Mouse (Mus musculus): Measurements from ENCODE around the gene Skiv2l. TPM values are rescaled to one million over a fixed set of nuclear protein-coding genes. Genes with fewer than 3 reads are reported as not detected.
"Not testable (repeated sequence)": the region's sequence is repeated elsewhere in the genome, so short reads cannot be mapped to it uniquely, and the experiment has no call there.

Gene Skiv2l
- polyA plus RNA-seq, 1 experiment from 2014 or later = 39.2 TPM

DNA sequence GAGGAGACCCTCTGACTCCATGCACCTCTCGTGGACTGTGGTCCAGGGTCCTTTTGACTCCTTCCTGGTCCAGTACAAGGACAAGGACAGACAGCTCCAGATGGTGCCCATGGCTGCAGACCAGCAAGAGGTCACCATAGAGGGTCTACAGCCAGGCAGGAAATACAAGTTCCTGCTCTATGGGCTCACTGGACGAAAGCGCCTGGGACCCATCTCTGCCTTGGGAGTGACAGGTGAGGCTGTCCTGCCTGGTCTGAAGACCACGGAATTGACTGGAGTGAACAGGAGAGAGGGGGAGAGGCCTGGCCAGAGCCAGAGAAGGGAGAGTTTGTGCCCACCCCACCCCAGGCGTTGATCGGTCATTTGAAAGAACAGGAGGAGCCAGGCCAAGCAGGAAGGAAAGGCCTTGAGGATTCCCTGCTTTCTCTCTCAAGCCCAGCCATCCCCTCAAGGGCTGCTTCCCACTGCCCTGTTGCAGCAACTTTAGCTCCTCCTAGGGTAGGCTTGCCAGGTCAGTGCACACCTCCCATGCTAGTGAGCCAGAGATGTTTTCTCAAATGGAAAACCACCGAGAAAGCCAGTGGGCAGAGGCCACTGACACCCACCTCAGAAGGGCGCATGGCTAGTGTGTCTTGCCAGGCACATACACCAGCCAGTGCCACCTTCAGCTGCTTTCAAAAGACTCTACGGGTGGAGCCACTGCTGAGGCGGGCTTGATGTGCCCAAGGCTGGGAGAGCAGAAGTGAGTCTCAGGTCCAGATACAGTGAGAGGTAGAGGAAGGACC lies 52.6 kb downstream of the Skiv2l start:
- H3K27me3 ChIP-seq (replicated peaks; ENCODE audit: control insufficient read depth, insufficient read depth, low read length); ATAC-seq; H3K9me3 ChIP-seq (ENCODE audit: control insufficient read depth, low read length); H3K36me3 ChIP-seq (ENCODE audit: control insufficient read depth, insufficient read depth, low read length); H3K9ac ChIP-seq (ENCODE audit: low read depth, low read length); H3K4me1 ChIP-seq (ENCODE audit: control insufficient read depth, insufficient read depth, low read length); H3K4me2 ChIP-seq (ENCODE audit: low read depth, low read length); H3K27ac ChIP-seq (ENCODE audit: low read length); H3K4me3 ChIP-seq (ENCODE audit: low read length): not testable (repeated sequence)
- WGBS = 84% methylated on average over 10 of the region's 10 CpGs

DNA sequence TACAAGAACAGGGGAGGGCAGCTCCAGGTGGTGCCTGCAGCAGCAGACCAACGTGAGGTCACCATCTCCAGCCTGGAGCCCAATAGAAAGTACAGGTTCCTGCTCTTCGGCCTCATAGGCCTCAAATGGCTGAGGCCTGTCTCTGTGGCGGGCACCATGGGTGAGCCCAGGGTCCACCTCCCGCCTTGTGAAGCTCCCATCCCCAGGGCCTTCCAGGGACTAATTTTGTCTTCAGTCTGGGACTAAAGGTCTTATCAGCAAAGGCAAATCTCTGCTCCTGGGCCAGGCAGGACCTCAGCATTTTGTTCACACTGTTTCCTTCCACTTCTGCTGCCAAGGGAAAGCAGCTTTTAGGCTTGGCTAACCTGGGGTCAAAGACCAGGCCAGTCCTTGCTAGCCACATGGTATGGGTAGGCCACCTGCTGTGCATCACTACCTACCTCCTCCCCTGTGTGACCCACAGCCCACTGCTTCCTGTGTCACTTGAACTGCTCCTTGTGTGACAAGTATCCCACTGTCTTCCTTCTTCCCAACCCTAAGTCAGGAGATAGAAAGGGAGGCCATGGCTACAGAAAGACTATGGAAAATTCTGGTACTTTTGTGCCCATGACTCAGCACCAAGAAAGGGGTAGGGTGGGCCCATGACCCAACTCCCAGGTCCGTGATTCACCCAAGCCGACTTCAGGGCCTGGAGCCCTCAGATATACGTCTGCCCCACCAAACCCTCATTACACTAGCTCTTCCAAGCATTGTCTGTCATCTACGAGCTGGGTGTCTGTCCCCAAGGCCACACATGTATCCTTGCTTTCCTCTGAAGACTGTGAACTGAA lies 53.5 kb downstream of the Skiv2l start:
- no peak for ATAC-seq
- Histone ChIP-seq H3K9me3 (ENCODE audit: control insufficient read depth, low read length) (no peaks in the 10 kb centered on the region), H3K4me1 (ENCODE audit: control insufficient read depth, insufficient read depth, low read length) (no peaks in the 10 kb centered on the region), H3K27me3 (replicated peaks; ENCODE audit: control insufficient read depth, insufficient read depth, low read length) (no peaks in the 10 kb centered on the region), H3K9ac (ENCODE audit: low read depth, low read length) (no peak overlapping the region), H3K36me3 (ENCODE audit: control insufficient read depth, insufficient read depth, low read length) (no peaks in the 10 kb centered on the region), H3K4me2 (ENCODE audit: low read depth, low read length) (no peak overlapping the region), H3K27ac (ENCODE audit: low read length) (no peak overlapping the region), H3K4me3 (ENCODE audit: low read length) (no peak overlapping the region)
- 80% methylated on average over 8 of the region's 8 CpGs for WGBS

DNA sequence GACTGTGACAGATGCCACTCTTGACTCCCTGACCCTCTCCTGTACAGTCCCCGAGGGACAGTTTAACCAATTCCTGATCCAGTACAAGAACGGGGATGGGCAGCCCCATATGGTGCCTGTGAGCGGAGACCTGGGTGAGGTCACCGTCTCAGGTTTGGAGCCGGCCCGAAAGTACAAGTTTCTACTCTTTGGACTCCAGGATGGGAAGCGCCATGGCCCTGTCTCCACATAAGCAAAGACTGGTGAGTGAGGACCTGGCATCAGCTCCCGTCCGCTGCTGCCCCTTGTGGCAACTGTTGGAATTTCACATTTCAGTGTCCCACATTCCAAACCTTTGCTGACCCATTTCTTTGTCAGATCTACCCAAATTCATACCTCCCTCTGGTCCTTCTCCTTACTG lies 54.4 kb downstream of the Skiv2l start:
- ATAC-seq = no peak
- no peak overlapping the region for H3K9ac ChIP-seq (ENCODE audit: low read depth, low read length)
- WGBS = 65% methylated on average over 9 of the region's 9 CpGs
- H3K27ac ChIP-seq (ENCODE audit: low read length) = no peak overlapping the region
- no peaks in the 10 kb centered on the region for H3K9me3 ChIP-seq (ENCODE audit: control insufficient read depth, low read length)
- H3K4me1 ChIP-seq (ENCODE audit: control insufficient read depth, insufficient read depth, low read length) = no peaks in the 10 kb centered on the region
- no peaks in the 10 kb centered on the region for H3K36me3 ChIP-seq (ENCODE audit: control insufficient read depth, insufficient read depth, low read length)
- no peak overlapping the region for H3K4me3 ChIP-seq (ENCODE audit: low read length)
- no peaks in the 10 kb centered on the region for H3K27me3 ChIP-seq (replicated peaks; ENCODE audit: control insufficient read depth, insufficient read depth, low read length)
- no peak overlapping the region for H3K4me2 ChIP-seq (ENCODE audit: low read depth, low read length)

DNA sequence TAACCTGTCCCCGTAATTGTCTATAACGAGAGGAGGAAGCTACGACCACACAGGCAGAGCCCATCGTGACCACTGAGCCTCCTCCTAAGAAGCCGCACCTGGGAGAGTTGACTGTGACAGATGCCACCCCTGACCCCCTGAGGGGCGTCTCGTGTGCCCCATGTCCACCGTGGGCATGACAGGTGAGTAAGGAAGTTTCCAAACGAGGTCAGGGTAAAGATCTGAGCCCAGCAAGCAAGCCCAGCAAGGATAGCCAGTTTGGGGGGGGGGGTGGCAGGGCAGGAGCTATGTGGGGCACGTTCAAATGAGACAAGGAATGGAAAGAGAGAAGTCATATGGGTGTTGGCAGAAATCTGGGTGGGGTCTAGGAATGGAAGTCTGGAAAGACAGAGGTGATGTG lies 55.0 kb downstream of the Skiv2l start:
- no peak overlapping the region for H3K4me2 ChIP-seq (ENCODE audit: low read depth, low read length)
- 89% methylated on average over 10 of the region's 10 CpGs for WGBS
- H3K9me3 ChIP-seq (ENCODE audit: control insufficient read depth, low read length) = no peaks in the 10 kb centered on the region
- no peak overlapping the region for H3K27ac ChIP-seq (ENCODE audit: low read length)
- H3K36me3 ChIP-seq (ENCODE audit: control insufficient read depth, insufficient read depth, low read length) = no peaks in the 10 kb centered on the region
- no peak for ATAC-seq
- H3K27me3 ChIP-seq (replicated peaks; ENCODE audit: control insufficient read depth, insufficient read depth, low read length) = no peaks in the 10 kb centered on the region
- no peaks in the 10 kb centered on the region for H3K4me1 ChIP-seq (ENCODE audit: control insufficient read depth, insufficient read depth, low read length)
- H3K9ac ChIP-seq (ENCODE audit: low read depth, low read length) = no peak overlapping the region
- no peak overlapping the region for H3K4me3 ChIP-seq (ENCODE audit: low read length)

Small RNA genes lying within 50 kb of the gene (microRNA-seq; reads per million reads assigned to microRNA genes)
- 0.68 reads per million for gene Mir6970
- gene Mir6971 = 2.7 reads per million, percentile 6 among the genes with 10 or more reads in this experiment
- not detected for gene Mir6972

Other genes starting within 250 kb of the Skiv2l start
- gene Rnf5, start 246.5 kb downstream of the Skiv2l start, polyA plus RNA-seq (2015; fragmentation: Nextera tagmentation; extraction: Ambion mirVana) = 190 and 197 TPM in 2 replicates
- 61.8 and 67.9 TPM in 2 replicates for gene Agpat1, start 245.9 kb downstream of the Skiv2l start, polyA plus RNA-seq (2015; fragmentation: Nextera tagmentation; extraction: Ambion mirVana)
- gene Egfl8, start 234.2 kb downstream of the Skiv2l start, polyA plus RNA-seq (2015; fragmentation: Nextera tagmentation; extraction: Ambion mirVana) = 4.0 and 4.6 TPM in 2 replicates
- gene Ppt2, start 221.7 kb downstream of the Skiv2l start, polyA plus RNA-seq (2015; fragmentation: Nextera tagmentation; extraction: Ambion mirVana) = 32.3 and 32.9 TPM in 2 replicates
- 0.32 and 0.47 TPM in 2 replicates for gene Prrt1, start 220.7 kb downstream of the Skiv2l start, polyA plus RNA-seq (2015; fragmentation: Nextera tagmentation; extraction: Ambion mirVana)
- 10.2 and 14.4 TPM in 2 replicates for gene Fkbpl, start 205.4 kb downstream of the Skiv2l start, polyA plus RNA-seq (2015; fragmentation: Nextera tagmentation; extraction: Ambion mirVana)
- gene Atf6b, start 203.1 kb downstream of the Skiv2l start, polyA plus RNA-seq (2015; fragmentation: Nextera tagmentation; extraction: Ambion mirVana) = 66.3 and 69.1 TPM in 2 replicates
- gene Tnxb, start 179.7 kb downstream of the Skiv2l start, polyA plus RNA-seq (2015; fragmentation: Nextera tagmentation; extraction: Ambion mirVana) = 1.1 TPM in 2 replicates
- 0.83 and 0.92 TPM in 2 replicates for gene C4b, start 106.3 kb downstream of the Skiv2l start, polyA plus RNA-seq (2015; fragmentation: Nextera tagmentation; extraction: Ambion mirVana)
- gene Cyp21a1, start 45.6 kb downstream of the Skiv2l start, polyA plus RNA-seq (2015; fragmentation: Nextera tagmentation; extraction: Ambion mirVana) = 0.06 and 15.4 TPM in 2 replicates
- 24.0 and 26.5 TPM in 2 replicates for gene Stk19, start 13.3 kb downstream of the Skiv2l start, polyA plus RNA-seq (2015; fragmentation: Nextera tagmentation; extraction: Ambion mirVana)
- 53.6 and 59.0 TPM in 2 replicates for gene Dxo, start 13.2 kb downstream of the Skiv2l start, polyA plus RNA-seq (2015; fragmentation: Nextera tagmentation; extraction: Ambion mirVana)
- gene Nelfe, start 181 bp upstream of the Skiv2l start, polyA plus RNA-seq (2015; fragmentation: Nextera tagmentation; extraction: Ambion mirVana) = 104 TPM in 2 replicates
- gene Cfb, start 12.3 kb upstream of the Skiv2l start, polyA plus RNA-seq (2015; fragmentation: Nextera tagmentation; extraction: Ambion mirVana) = 95.8 and 107 TPM in 2 replicates
- gene Zbtb12, start 29.3 kb upstream of the Skiv2l start, polyA plus RNA-seq (2015; fragmentation: Nextera tagmentation; extraction: Ambion mirVana) = 1.5 and 1.7 TPM in 2 replicates
- gene Gm20547, start 31.8 kb upstream of the Skiv2l start, polyA plus RNA-seq (2015; fragmentation: Nextera tagmentation; extraction: Ambion mirVana) = not detected in 2 replicates
- gene C2, start 48.1 kb upstream of the Skiv2l start, polyA plus RNA-seq (2015; fragmentation: Nextera tagmentation; extraction: Ambion mirVana) = 26.5 and 36.0 TPM in 2 replicates
- 59.8 and 61.9 TPM in 2 replicates for gene Ehmt2, start 48.3 kb upstream of the Skiv2l start, polyA plus RNA-seq (2015; fragmentation: Nextera tagmentation; extraction: Ambion mirVana)
- 108 and 134 TPM in 2 replicates for gene Slc44a4, start 64.3 kb upstream of the Skiv2l start, polyA plus RNA-seq (2015; fragmentation: Nextera tagmentation; extraction: Ambion mirVana)
- 226 and 301 TPM in 2 replicates for gene Neu1, start 81.0 kb upstream of the Skiv2l start, polyA plus RNA-seq (2015; fragmentation: Nextera tagmentation; extraction: Ambion mirVana)
- 0.22 and 0.24 TPM in 2 replicates for gene Hspa1b, start 109.0 kb upstream of the Skiv2l start, polyA plus RNA-seq (2015; fragmentation: Nextera tagmentation; extraction: Ambion mirVana)
- not detected in 2 replicates for gene Gm20481, start 119.7 kb upstream of the Skiv2l start, polyA plus RNA-seq (2015; fragmentation: Nextera tagmentation; extraction: Ambion mirVana)
- gene Hspa1a, start 121.9 kb upstream of the Skiv2l start, polyA plus RNA-seq (2015; fragmentation: Nextera tagmentation; extraction: Ambion mirVana) = 6.3 and 6.6 TPM in 2 replicates
- 0.38 and 0.57 TPM in 2 replicates for gene Hspa1l, start 122.5 kb upstream of the Skiv2l start, polyA plus RNA-seq (2015; fragmentation: Nextera tagmentation; extraction: Ambion mirVana)
- gene Lsm2, start 131.7 kb upstream of the Skiv2l start, polyA plus RNA-seq (2015; fragmentation: Nextera tagmentation; extraction: Ambion mirVana) = 159 and 181 TPM in 2 replicates
- gene Vars, start 150.8 kb upstream of the Skiv2l start, polyA plus RNA-seq (2015; fragmentation: Nextera tagmentation; extraction: Ambion mirVana) = 112 and 119 TPM in 2 replicates
- 0.18 and 0.27 TPM in 2 replicates for gene Vwa7, start 166.4 kb upstream of the Skiv2l start, polyA plus RNA-seq (2015; fragmentation: Nextera tagmentation; extraction: Ambion mirVana)
- 11.3 TPM in 2 replicates for gene Sapcd1, start 177.8 kb upstream of the Skiv2l start, polyA plus RNA-seq (2015; fragmentation: Nextera tagmentation; extraction: Ambion mirVana)
- 3.6 and 4.4 TPM in 2 replicates for gene Msh5, start 196.5 kb upstream of the Skiv2l start, polyA plus RNA-seq (2015; fragmentation: Nextera tagmentation; extraction: Ambion mirVana)
- gene Clic1, start 199.8 kb upstream of the Skiv2l start, polyA plus RNA-seq (2015; fragmentation: Nextera tagmentation; extraction: Ambion mirVana) = 405 and 416 TPM in 2 replicates
- 146 and 170 TPM in 2 replicates for gene Ddah2, start 208.8 kb upstream of the Skiv2l start, polyA plus RNA-seq (2015; fragmentation: Nextera tagmentation; extraction: Ambion mirVana)
- gene Ly6g6c, start 215.2 kb upstream of the Skiv2l start, polyA plus RNA-seq (2015; fragmentation: Nextera tagmentation; extraction: Ambion mirVana) = 0.24 TPM in 1 of 2 replicates, not detected in the other
- 0.37 and 0.40 TPM in 2 replicates for gene Mpig6b, start 216.0 kb upstream of the Skiv2l start, polyA plus RNA-seq (2015; fragmentation: Nextera tagmentation; extraction: Ambion mirVana)
- 3.4 and 3.8 TPM in 2 replicates for gene Ly6g6e, start 226.7 kb upstream of the Skiv2l start, polyA plus RNA-seq (2015; fragmentation: Nextera tagmentation; extraction: Ambion mirVana)
- 4.3 and 5.6 TPM in 2 replicates for gene Ly6g6d, start 227.9 kb upstream of the Skiv2l start, polyA plus RNA-seq (2015; fragmentation: Nextera tagmentation; extraction: Ambion mirVana)
- gene Ly6g6f, start 235.4 kb upstream of the Skiv2l start, polyA plus RNA-seq (2015; fragmentation: Nextera tagmentation; extraction: Ambion mirVana) = 0.16 and 0.23 TPM in 2 replicates
- 107 and 108 TPM in 2 replicates for gene Abhd16a, start 239.1 kb upstream of the Skiv2l start, polyA plus RNA-seq (2015; fragmentation: Nextera tagmentation; extraction: Ambion mirVana)

Data from intestine, embryonic 16.5 days (tissue).